Mouse (Mus musculus): ENCODE measurements around the gene Mdga1. TPM values are rescaled to one million over a fixed set of nuclear protein-coding genes. Genes with fewer than 3 reads are reported as not detected.

The Mdga1 gene
- total RNA-seq, 2 experiments from 2014 or later: 15.0 to 18.3 TPM

DNA sequence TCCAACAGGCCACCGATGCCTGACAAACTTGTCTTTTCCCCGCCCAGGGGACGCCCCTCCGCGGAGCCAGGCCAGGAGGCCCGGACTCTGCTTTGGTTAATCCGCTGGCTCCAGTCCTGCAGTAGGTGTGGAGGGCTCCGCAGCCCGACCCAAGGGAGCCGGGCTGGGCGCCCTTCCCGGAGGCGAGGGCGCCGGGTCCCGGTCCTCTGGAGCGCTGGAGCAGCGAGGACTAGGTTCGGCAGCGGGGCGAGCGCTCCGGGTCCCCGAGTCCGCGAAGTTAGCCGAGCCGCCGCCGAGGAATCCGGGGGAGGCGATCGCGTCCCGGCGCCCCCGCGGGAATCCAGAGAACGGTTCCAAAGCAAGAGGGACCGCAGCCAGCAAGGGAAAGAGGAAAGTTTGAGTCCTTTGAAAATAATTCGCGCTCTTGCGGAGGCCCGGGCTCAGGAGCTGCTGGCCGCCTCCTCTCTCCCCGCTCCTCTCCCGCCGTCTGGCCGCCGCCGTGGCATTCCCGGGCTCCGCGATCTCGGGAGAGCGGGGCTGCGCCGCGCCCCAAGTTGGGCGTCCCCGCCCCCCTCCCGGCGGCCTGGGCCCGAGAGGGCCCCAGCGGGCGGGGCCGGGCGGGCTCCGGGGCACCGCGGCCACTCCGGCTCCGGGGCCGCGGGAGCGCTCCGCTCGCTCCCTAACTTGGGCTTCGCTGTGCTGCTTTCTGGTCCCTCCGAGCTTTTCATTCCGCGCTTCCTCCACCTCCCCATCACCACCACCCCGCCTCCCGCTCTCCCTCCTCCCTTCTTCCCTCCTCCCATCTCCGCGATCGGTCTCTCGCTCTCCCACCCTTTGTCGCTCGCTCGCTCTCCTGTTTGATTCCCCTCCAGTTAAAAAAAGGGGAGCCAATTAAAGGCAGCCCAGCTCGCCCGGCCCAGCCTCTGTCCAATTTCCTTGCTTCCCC, 81.7 kb downstream of the Mdga1 start:
- intact Hi-C loops (cut with DNase I): loop anchor here (5.0 kb wide), 3 partner anchors 214 to 569 kb away; no protein-coding TSS in a partner anchor
- DNase-seq: peak; percentile 46 to 66

- intact Hi-C loops (cut with DNase I): loop anchor here (5.0 kb wide), 3 partner anchors 215 to 570 kb away; no protein-coding TSS in a partner anchor
These were observed 82.5 kb downstream of the Mdga1 start for GRCm38 (mm10) chr17:29887271-29887880.

GRCm38 (mm10) chr17:29886655-29887251, 83.1 kb downstream of the Mdga1 start:
- DNase-seq: peak; percentile 20 to 29
- intact Hi-C loops (cut with DNase I): loop anchor here (5.0 kb wide), 3 partner anchors 216 to 571 kb away; no protein-coding TSS in a partner anchor

More at GRCm38 (mm10) chr17:29887271-29887880, 82.5 kb downstream of the Mdga1 start:
- peak in 1 of 2 experiments; percentile 38 for DNase-seq

GRCm38 (mm10) chr17:29886061-29886460, 83.8 kb downstream of the Mdga1 start:
- intact Hi-C loops (cut with DNase I): loop anchor here (5.0 kb wide), 3 partner anchors 216 to 571 kb away; no protein-coding TSS in a partner anchor

DNA sequence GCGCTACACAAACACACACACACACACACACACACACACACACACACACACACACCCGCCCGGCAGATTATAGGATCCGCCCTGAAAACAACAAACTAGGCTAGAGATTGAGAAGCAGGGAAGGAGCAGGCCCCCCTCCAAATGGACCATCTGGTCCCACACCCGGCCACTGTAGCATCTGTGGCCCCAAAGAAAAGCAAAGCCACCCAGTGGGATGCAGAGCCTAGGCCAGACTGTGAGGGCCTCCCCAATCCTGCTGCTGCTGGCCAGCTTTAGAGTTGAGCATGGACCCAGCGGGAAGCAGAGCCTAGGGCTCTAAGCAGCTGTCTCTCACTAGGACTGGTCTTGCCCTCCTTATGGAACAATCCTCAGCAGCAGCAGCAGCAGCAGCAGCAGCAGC, 85.3 kb downstream of the Mdga1 start:
- no peak for DNase-seq
- intact Hi-C loops (cut with DNase I): loop anchor here (1.0 kb wide), 1 partner anchor 179 kb away; no protein-coding TSS in a partner anchor

More at GRCm38 (mm10) chr17:29886061-29886460, 83.8 kb downstream of the Mdga1 start:
- peak in 1 of 2 experiments; percentile 28 for DNase-seq

DNA sequence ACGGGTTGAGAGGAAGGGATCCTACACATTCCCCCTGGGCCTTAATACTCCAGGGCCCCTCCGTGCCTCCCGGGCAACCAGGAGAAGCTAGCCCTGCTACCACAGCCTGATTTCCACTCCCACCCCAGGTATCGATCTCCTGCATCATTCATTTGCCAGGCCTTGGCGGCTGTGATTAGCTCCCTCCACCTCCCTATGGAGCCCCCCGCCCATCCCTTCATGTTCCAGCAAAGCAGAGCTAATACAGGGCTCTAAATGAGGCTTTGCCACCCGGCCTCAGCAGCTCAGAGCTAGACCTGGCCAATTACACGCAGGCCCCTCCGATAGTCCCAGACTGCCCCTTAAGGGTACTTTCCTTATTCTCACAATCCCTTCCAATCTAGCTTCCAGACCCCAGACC, 86.5 kb downstream of the Mdga1 start:
- intact Hi-C loops (cut with DNase I): loop anchor here (1.0 to 2.0 kb wide), 3 partner anchors 87 to 280 kb away; no protein-coding TSS in a partner anchor
- no peak for DNase-seq

DNA sequence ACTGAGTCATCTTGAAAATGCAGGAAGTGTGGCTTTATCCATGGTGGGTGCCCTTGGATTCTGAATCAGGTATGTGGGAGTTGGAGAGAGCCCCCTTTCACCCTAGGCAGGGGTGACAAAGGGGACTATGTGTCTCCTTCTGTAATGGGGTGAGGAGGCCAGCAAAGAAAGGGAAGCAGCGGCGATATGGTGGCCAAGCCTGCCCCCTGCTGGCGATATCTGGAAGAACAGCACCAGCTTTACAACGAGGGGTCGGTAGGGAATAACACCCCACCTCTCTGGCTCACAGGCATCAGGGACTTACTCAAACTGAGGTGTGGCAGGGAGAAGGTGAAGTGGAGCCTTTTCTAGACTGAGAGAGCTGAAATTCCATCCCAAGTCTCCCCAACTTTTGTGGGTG, 87.0 kb downstream of the Mdga1 start:
- intact Hi-C loops (cut with DNase I): loop anchor here (1.0 to 2.0 kb wide), 3 partner anchors 87 to 280 kb away; no protein-coding TSS in a partner anchor
- peak; percentile 72 to 79 for DNase-seq

- intact Hi-C loops (cut with DNase I): no loop called here
- no peak for DNase-seq
These were observed 89.6 kb downstream of the Mdga1 start for GRCm38 (mm10) chr17:29880251-29880650.

GRCm38 (mm10) chr17:29878990-29879389, 90.9 kb downstream of the Mdga1 start:
- intact Hi-C loops (cut with DNase I): no loop called here
- no peak for DNase-seq

DNA sequence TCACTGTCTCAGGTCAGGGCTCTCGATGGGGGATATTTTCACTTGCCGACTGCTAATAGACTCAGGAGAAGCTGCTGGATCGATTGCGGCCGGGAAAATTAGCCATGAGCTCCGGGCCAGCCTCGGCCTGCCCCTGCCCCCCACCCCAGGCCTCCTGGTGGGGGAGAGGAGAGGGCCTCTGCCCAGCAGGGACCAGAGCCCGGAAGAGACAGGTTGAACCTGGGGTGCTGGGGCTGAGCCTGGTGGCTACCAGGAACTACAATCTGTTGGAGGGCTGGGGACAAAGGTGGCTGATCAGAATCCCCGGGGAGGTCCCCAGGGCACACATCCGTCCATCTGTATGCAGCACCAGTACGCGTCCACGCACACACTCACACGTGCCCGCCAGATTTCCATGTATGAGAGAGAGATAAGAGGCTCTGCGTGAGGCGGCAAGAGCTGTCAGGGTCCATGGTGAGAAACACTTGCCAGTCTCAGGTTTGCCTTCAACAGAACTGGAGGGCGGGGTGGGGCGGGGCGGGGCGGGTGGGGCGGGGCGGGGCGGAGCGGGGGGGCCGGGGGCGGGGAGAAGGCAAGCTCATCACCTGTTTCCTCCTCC, 95.7 kb downstream of the Mdga1 start:
- no peak for DNase-seq
- intact Hi-C loops (cut with DNase I): no loop called here

DNA sequence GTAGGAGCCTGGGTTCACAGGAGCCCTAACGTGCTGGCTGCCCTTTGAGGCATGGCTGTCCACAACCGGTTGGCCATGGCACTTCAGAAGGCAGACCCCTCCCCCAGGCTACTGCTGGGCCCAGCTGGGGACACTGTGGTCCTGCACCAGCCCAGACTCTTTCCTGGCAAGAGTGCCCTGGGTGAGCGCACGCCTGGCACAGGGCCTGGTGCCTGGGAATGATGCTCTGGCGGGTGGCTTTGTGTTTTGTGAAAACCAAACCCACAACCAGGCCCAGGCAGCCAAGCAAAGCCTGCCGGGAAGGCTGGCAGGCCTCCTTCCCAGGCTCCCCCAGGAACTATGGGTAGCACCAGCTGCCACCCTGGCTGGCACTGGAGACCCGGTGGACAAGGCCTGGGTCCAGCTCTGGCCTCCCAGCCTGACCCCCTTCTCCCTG, 96.3 kb downstream of the Mdga1 start:
- DNase-seq: peak; percentile 27 to 51
- intact Hi-C loops (cut with DNase I): no loop called here

DNA sequence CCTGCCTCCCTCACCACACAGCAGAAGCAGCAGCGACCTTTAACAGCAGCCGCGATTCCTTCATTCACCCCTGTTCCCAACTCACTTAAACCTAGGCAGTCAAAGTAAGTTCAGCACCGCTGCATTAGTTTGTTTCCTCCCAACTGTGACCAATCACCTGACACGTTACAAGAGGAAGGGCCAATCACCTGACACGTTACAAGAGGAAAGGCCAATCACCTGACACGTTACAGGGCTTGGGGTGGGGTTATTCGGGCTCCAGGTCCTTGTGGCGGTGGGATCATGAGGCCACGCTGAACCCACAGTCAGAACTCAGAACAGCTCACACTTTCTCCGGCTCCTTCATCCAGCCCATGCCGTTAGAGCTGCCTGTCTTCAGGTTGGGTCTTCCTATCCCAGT, 99.6 kb downstream of the Mdga1 start:
- no peak for DNase-seq
- intact Hi-C loops (cut with DNase I): no loop called here

- intact Hi-C loops (cut with DNase I): no loop called here
- no peak for DNase-seq
These were observed 104.0 kb downstream of the Mdga1 start for GRCm38 (mm10) chr17:29865914-29866313.

- DNase-seq: no peak
- intact Hi-C loops (cut with DNase I): no loop called here
These were observed 105.4 kb downstream of the Mdga1 start for GRCm38 (mm10) chr17:29864440-29864839.

DNA sequence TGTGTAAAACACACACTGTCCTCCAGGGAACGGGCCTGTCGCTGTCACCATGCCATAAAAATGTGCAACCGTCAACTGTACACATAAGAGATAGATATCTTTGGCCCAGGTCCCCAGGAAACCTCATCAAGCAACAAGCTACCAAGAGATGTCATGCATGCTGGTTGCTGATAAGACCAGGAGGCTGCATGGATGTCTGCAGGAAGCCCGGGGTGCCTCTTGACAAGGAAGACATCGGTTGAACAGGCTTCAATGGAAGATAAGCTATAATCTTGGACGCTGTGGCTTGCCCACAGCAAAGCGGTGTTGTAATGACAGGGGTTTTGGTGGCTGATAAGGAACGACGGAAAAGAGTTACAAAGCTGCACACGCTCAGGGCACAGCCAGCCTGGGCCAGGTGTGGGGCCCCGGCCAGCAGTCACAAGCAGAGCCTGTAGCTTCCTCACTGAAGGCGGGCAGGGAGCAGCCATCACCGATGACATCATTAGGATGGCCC, 110.1 kb downstream of the Mdga1 start:
- intact Hi-C loops (cut with DNase I): loop anchor here (5.0 kb wide), 1 partner anchor 63 kb away; no protein-coding TSS in a partner anchor
- no peak for DNase-seq

DNA sequence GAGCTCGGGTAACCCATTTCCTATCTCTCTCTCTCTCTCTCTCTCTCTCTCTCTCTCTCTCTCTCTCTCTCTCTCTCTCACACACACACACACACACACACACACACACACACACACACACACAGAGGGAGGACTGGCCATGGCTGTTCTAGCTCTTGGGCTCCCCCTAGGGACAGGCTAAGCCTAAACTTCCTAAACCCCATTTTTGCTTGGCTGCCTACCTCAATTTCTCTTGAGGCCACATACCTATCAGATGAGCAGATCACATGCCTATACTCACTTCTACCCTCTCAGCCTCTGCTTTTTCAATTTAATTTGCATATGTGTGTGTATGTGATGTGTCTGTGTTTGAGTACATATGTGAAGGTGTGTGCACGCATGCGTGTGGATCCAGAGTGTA, 111.1 kb downstream of the Mdga1 start:
- intact Hi-C loops (cut with DNase I): loop anchor here (5.0 kb wide), 1 partner anchor 61 kb away; no protein-coding TSS in a partner anchor
- no peak for DNase-seq

GRCm38 (mm10) chr17:29855702-29856580, 113.9 kb downstream of the Mdga1 start:
- intact Hi-C loops (cut with DNase I): loop anchor here (5.0 kb wide), 1 partner anchor 59 kb away; no protein-coding TSS in a partner anchor
- no peak for DNase-seq

DNA sequence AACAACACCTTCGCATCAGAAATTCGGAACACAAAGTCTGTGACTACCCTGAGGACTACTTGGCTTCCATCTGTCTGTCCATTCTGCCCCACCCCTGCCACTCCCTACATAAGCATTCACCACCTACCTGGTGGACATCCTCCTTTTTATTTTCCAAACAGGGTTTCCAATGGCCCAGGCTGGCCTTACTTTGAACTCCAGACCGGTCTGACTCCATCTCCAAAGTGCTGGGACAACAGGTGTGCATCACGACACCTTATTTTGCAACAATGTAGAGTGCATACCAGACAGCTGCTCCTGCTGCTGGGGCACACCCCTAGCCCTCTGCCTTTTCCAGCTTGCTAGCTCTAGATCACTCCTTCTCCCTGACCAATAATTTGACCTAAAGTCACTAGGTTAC, 115.1 kb downstream of the Mdga1 start:
- intact Hi-C loops (cut with DNase I): loop anchor here (5.0 kb wide), 1 partner anchor 58 kb away; no protein-coding TSS in a partner anchor
- DNase-seq: no peak

DNA sequence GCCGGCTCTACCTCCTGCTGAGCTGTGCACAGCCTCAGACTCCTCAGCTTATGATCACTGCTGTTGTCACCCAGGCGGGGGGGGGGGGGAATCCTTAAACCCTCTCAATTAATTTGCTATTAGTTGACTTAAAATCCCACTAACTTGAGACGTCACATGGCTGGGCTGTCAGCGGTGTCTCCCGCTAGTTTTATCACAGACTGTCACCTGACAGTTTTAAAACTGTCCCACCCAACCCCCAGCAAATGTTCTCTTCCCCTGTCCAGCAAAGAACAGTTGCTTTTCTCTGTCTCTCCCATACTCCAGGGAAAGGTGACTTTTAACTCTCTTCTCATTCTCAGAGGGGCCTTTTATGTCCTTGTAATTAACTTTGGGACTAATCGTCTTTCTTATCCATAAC, 115.5 kb downstream of the Mdga1 start:
- intact Hi-C loops (cut with DNase I): no loop called here
- no peak for DNase-seq
